Mouse (Mus musculus): ENCODE measurements around the gene Zwint. TPM values are rescaled to one million over a fixed set of nuclear protein-coding genes. Genes with fewer than 3 reads are reported as not detected.

Gene Zwint
- polyA plus RNA-seq, 1 experiment: 72.5 TPM

- peak overlapping the region; percentile 49 for H3ac ChIP-seq (ENCODE audit: control insufficient read depth, insufficient read length)
- H3K4me2 ChIP-seq (ENCODE audit: low read depth): peak overlapping the region; percentile 82
- H3K27me3 ChIP-seq (ENCODE audit: control insufficient read depth, insufficient read depth, insufficient read length): no peaks in the 10 kb centered on the region
- peaks cover 50% of the 10 kb centered on the region for H3K79me2 ChIP-seq (ENCODE audit: control insufficient read depth, insufficient read depth)
- H3K36me3 ChIP-seq (ENCODE audit: control insufficient read depth, insufficient read depth): peaks cover 33% of the 10 kb centered on the region
- peak overlapping the region; percentile 63 for H3K4me3 ChIP-seq
- TF ChIP-seq TCF3 (IDR thresholded peaks at IDR 0.05; ENCODE audit: insufficient read length, low read depth) (no peak), POLR2AphosphoS2 (IDR thresholded peaks at IDR 0.05; ENCODE audit: insufficient read length, low read depth) (no peak), CEBPB (IDR thresholded peaks at IDR 0.05; ENCODE audit: insufficient read depth, poor library complexity, severe bottlenecking) (no peak), USF1 (IDR thresholded peaks at IDR 0.05; ENCODE audit: low read depth) (no peak), MYOD1 (IDR thresholded peaks at IDR 0.05; ENCODE audit: control insufficient read depth in 1 of 3, insufficient read length in 2 of 3, low read depth in 2 of 3) (no peak), SRF (IDR thresholded peaks at IDR 0.05; ENCODE audit: control insufficient read depth, insufficient read length, low read depth) (no peak), REST (IDR thresholded peaks at IDR 0.05; ENCODE audit: insufficient read depth, insufficient read length) (no peak), MYOG (IDR thresholded peaks at IDR 0.05; ENCODE audit: control insufficient read depth in 1 of 3, insufficient read depth in 1 of 3, insufficient read length in 2 of 3, low read depth in 2 of 3) (no peak), E2F4 (IDR thresholded peaks at IDR 0.05; ENCODE audit: insufficient read depth) (no peak), POLR2A (IDR thresholded peaks at IDR 0.05; ENCODE audit: insufficient read length, low read depth) (no peak), MAX (IDR thresholded peaks at IDR 0.05; ENCODE audit: low read depth) (no peak)
Measured at GRCm38 (mm10) chr10:72655017-72655509, 418 bp downstream of the Zwint start.

- Histone ChIP-seq H3K36me3 (ENCODE audit: control insufficient read depth, insufficient read depth) (peaks cover 72% of the 10 kb centered on the region), H3K4me2 (ENCODE audit: low read depth) (no peak overlapping the region), H3K4me3 (no peak overlapping the region), H3K27me3 (ENCODE audit: control insufficient read depth, insufficient read depth, insufficient read length) (no peaks in the 10 kb centered on the region), H3K79me2 (ENCODE audit: control insufficient read depth, insufficient read depth) (peaks cover 90% of the 10 kb centered on the region), H3ac (ENCODE audit: control insufficient read depth, insufficient read length) (no peak overlapping the region)
- TF ChIP-seq USF1 (IDR thresholded peaks at IDR 0.05; ENCODE audit: low read depth): no peak
- no peak for TF ChIP-seq MYOG (IDR thresholded peaks at IDR 0.05; ENCODE audit: control insufficient read depth in 1 of 3, insufficient read depth in 1 of 3, insufficient read length in 2 of 3, low read depth in 2 of 3)
- TF ChIP-seq TCF3 (IDR thresholded peaks at IDR 0.05; ENCODE audit: insufficient read length, low read depth): no peak
- no peak for TF ChIP-seq TCF12 (IDR thresholded peaks at IDR 0.05; ENCODE audit: insufficient read depth, poor library complexity, severe bottlenecking)
- no peak for TF ChIP-seq MYOD1 (IDR thresholded peaks at IDR 0.05; ENCODE audit: control insufficient read depth in 1 of 3, insufficient read length in 2 of 3, low read depth in 2 of 3)
- TF ChIP-seq CEBPB (IDR thresholded peaks at IDR 0.05; ENCODE audit: insufficient read depth, poor library complexity, severe bottlenecking): no peak
- TF ChIP-seq SRF (IDR thresholded peaks at IDR 0.05; ENCODE audit: control insufficient read depth, insufficient read length, low read depth): no peak
- no peak for TF ChIP-seq REST (IDR thresholded peaks at IDR 0.05; ENCODE audit: insufficient read depth, insufficient read length)
- no peak for TF ChIP-seq POLR2A (IDR thresholded peaks at IDR 0.05; ENCODE audit: insufficient read length, low read depth)
- TF ChIP-seq MAX (IDR thresholded peaks at IDR 0.05; ENCODE audit: low read depth): no peak
- TF ChIP-seq E2F4 (IDR thresholded peaks at IDR 0.05; ENCODE audit: insufficient read depth): no peak
- no peak for TF ChIP-seq POLR2AphosphoS2 (IDR thresholded peaks at IDR 0.05; ENCODE audit: insufficient read length, low read depth)
Measured at GRCm38 (mm10) chr10:72659198-72659597, 4.6 kb downstream of the Zwint start.

- Histone ChIP-seq H3K27me3 (ENCODE audit: control insufficient read depth, insufficient read depth, insufficient read length) (no peaks in the 10 kb centered on the region), H3K36me3 (ENCODE audit: control insufficient read depth, insufficient read depth) (peaks cover 83% of the 10 kb centered on the region), H3K4me3 (no peak overlapping the region), H3ac (ENCODE audit: control insufficient read depth, insufficient read length) (no peak overlapping the region), H3K4me2 (ENCODE audit: low read depth) (no peak overlapping the region), H3K79me2 (ENCODE audit: control insufficient read depth, insufficient read depth) (peaks cover 91% of the 10 kb centered on the region)
- TF ChIP-seq MAX (IDR thresholded peaks at IDR 0.05; ENCODE audit: low read depth): no peak
Measured at GRCm38 (mm10) chr10:72660350-72660749, 5.7 kb downstream of the Zwint start.

GRCm38 (mm10) chr10:72667856-72668255, 13.2 kb downstream of the Zwint start:
- Histone ChIP-seq H3ac (ENCODE audit: control insufficient read depth, insufficient read length) (no peak overlapping the region), H3K4me3 (no peak overlapping the region), H3K27me3 (ENCODE audit: control insufficient read depth, insufficient read depth, insufficient read length) (no peaks in the 10 kb centered on the region), H3K36me3 (ENCODE audit: control insufficient read depth, insufficient read depth) (peaks cover 64% of the 10 kb centered on the region), H3K79me2 (ENCODE audit: control insufficient read depth, insufficient read depth) (peaks cover 19% of the 10 kb centered on the region), H3K4me2 (ENCODE audit: low read depth) (no peak overlapping the region)
- TF ChIP-seq MAX (IDR thresholded peaks at IDR 0.05; ENCODE audit: low read depth) (no peak), USF1 (IDR thresholded peaks at IDR 0.05; ENCODE audit: low read depth) (no peak), TCF12 (IDR thresholded peaks at IDR 0.05; ENCODE audit: insufficient read depth, poor library complexity, severe bottlenecking) (no peak), POLR2AphosphoS2 (IDR thresholded peaks at IDR 0.05; ENCODE audit: insufficient read length, low read depth) (no peak), MYOG (IDR thresholded peaks at IDR 0.05; ENCODE audit: control insufficient read depth in 1 of 3, insufficient read depth in 1 of 3, insufficient read length in 2 of 3, low read depth in 2 of 3) (no peak), REST (IDR thresholded peaks at IDR 0.05; ENCODE audit: insufficient read depth, insufficient read length) (no peak), CEBPB (IDR thresholded peaks at IDR 0.05; ENCODE audit: insufficient read depth, poor library complexity, severe bottlenecking) (no peak), TCF3 (IDR thresholded peaks at IDR 0.05; ENCODE audit: insufficient read length, low read depth) (no peak), SRF (IDR thresholded peaks at IDR 0.05; ENCODE audit: control insufficient read depth, insufficient read length, low read depth) (no peak), MYOD1 (IDR thresholded peaks at IDR 0.05; ENCODE audit: control insufficient read depth in 1 of 3, insufficient read length in 2 of 3, low read depth in 2 of 3) (no peak), POLR2A (IDR thresholded peaks at IDR 0.05; ENCODE audit: insufficient read length, low read depth) (no peak), E2F4 (IDR thresholded peaks at IDR 0.05; ENCODE audit: insufficient read depth) (no peak)

GRCm38 (mm10) chr10:72669086-72669485, 14.4 kb downstream of the Zwint start:
- Histone ChIP-seq H3K27me3 (ENCODE audit: control insufficient read depth, insufficient read depth, insufficient read length) (no peaks in the 10 kb centered on the region), H3K4me3 (no peak overlapping the region), H3ac (ENCODE audit: control insufficient read depth, insufficient read length) (no peak overlapping the region), H3K79me2 (ENCODE audit: control insufficient read depth, insufficient read depth) (peaks cover 7% of the 10 kb centered on the region), H3K36me3 (ENCODE audit: control insufficient read depth, insufficient read depth) (peaks cover 58% of the 10 kb centered on the region), H3K4me2 (ENCODE audit: low read depth) (no peak overlapping the region)
- TF ChIP-seq TCF12 (IDR thresholded peaks at IDR 0.05; ENCODE audit: insufficient read depth, poor library complexity, severe bottlenecking) (no peak), SRF (IDR thresholded peaks at IDR 0.05; ENCODE audit: control insufficient read depth, insufficient read length, low read depth) (no peak), E2F4 (IDR thresholded peaks at IDR 0.05; ENCODE audit: insufficient read depth) (no peak), USF1 (IDR thresholded peaks at IDR 0.05; ENCODE audit: low read depth) (no peak), MYOG (IDR thresholded peaks at IDR 0.05; ENCODE audit: control insufficient read depth in 1 of 3, insufficient read depth in 1 of 3, insufficient read length in 2 of 3, low read depth in 2 of 3) (no peak), POLR2A (IDR thresholded peaks at IDR 0.05; ENCODE audit: insufficient read length, low read depth) (no peak)

All from myocyte (in vitro differentiated cells).